Mouse (Mus musculus) MEL-GATA-1-ER (cell line): Measurements from ENCODE around the gene 6030408B16Rik.
A peak's percentile ranks its signal among the peaks of the same experiment; 100 is the strongest.

ENCODE experiments used
- DNase-seq: peaks from one replicate; pipeline ENCODE4 v3.0.0-alpha.2; 2012; ENCODE audit warnings: low read depth; ENCODE audit errors: extremely low read depth

6030408B16Rik gene

DNA sequence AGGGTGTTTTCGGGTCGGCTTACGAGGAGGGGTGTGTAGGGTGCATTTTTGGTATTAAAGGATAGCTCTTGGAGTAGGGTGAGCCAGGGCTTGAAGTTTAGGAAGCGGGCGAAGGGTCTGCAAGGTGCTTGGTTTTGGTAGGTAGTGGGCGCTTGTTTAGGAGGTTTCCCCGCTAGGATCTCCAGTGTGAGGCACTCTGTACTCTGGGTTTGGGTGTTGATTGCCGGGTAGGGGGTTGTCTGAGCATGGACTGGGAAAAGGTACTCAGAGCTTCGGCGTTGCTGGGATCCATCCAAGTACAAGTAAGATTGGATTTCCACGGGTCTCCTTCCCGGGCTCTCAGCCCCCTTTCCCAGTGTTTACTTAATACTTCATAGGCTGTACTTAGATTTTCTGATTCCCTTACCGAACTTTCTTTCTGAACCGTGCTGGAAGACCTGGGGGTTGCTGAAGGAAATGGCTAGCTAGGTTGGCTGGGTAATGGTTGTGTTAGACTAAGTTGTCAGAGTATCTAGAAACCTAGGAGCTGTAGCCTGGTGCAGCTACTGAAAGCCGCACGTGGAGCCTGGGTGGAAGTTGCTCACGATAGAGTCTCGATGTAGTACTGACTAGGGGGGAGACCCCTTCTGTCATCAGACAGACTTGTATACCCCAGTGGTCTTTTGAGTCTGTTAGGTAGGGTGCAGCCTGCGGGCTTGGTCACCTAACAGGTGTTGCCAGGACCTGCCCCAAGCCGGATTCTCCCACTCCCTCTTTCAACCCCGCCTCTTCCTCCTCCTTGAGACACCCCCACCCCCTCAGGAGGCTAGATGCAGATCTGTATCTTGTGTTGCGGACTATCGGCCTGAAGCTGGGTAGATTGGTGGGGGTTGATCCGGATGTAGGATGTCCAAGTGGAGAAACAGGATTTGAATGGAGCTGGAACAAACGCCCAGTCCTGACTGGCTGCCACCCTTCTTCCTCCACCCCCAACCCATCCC, 25.7 kb upstream of the 6030408B16Rik start:
- DNase-seq = no peak

GRCm38 (mm10) chr15:101270101-101270820, 22.8 kb upstream of the 6030408B16Rik start:
- no peak for DNase-seq

GRCm38 (mm10) chr15:101271107-101271506, 21.9 kb upstream of the 6030408B16Rik start:
- DNase-seq = no peak

- DNase-seq = no peak
Observed at GRCm38 (mm10) chr15:101271513-101271912, 21.5 kb upstream of the 6030408B16Rik start.

- no peak for DNase-seq
Observed at GRCm38 (mm10) chr15:101274380-101274779, 18.6 kb upstream of the 6030408B16Rik start.

GRCm38 (mm10) chr15:101277351-101277899, 15.6 kb upstream of the 6030408B16Rik start:
- no peak for DNase-seq

DNA sequence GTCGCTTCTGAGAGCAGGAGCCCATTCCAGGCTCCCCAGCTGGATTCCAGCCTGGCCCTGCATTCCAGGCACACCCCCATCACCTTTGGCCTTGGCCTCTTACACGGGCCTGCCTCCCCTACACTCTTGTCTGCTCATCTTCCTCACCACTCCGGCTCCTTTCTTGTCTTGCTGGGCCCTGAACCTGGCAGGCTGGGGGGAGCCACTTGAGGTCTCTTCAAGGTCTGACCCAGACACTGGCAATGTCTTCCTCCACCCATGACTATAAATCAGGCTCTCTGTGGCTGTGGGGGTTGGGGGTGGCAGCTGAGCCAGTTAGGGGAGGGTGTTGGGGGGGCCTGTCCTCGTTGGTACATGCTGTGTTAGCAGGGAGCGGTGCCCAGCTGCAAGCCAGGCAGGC, 14.4 kb upstream of the 6030408B16Rik start:
- no peak for DNase-seq

- DNase-seq = no peak
Observed at GRCm38 (mm10) chr15:101279430-101279999, 13.5 kb upstream of the 6030408B16Rik start.

GRCm38 (mm10) chr15:101282471-101282870, 10.5 kb upstream of the 6030408B16Rik start:
- no peak for DNase-seq

- peak; percentile 68 for DNase-seq
Observed at GRCm38 (mm10) chr15:101283183-101283910, 9.7 kb upstream of the 6030408B16Rik start.

DNA sequence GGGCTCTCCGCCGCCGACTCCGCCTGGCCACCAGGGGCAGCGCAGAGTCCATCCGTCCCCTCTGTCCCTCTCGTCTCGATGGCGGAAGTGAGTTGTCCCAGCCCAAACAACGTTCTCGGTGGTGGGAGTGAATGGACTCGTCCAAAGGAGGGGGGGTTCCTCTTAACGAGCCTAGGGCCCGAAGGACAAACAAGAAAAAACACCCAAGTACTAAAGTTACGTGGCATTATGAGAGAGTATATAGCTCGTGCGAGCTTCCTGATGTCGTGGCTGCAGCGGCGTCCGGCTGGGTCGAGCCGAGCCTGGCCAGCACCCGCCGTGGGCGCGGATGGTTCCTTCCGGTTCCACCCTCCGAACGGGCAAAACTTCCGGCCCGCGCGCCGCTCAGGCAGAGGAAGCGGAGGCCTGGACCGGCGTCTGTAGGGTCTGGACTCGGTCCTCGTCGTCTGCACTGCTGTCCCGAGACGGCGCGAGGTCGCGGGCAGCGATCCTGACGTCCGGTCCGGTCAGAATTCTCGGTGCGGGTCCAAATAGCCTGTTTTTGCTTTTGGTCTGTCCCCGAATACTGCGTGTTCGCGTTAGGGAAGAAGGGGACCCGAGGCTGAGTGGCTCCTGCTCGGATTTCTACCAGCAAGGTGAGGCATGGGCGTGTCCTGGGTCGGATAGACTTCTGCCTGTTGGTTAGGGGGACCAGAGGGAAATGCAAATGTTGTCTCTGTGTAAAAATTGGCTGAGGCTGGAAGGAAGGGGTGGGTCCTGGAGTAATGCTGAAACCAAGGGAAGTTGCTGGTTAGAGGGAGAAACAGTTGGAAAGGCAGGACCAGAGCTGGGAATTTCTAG, 8.9 kb upstream of the 6030408B16Rik start, which contains the start of gene Atg101:
Gene Atg101, plus strand, starts transcription at position 362 of the 840 bp plus-strand sequence.
- peak; percentile 87 for DNase-seq

DNA sequence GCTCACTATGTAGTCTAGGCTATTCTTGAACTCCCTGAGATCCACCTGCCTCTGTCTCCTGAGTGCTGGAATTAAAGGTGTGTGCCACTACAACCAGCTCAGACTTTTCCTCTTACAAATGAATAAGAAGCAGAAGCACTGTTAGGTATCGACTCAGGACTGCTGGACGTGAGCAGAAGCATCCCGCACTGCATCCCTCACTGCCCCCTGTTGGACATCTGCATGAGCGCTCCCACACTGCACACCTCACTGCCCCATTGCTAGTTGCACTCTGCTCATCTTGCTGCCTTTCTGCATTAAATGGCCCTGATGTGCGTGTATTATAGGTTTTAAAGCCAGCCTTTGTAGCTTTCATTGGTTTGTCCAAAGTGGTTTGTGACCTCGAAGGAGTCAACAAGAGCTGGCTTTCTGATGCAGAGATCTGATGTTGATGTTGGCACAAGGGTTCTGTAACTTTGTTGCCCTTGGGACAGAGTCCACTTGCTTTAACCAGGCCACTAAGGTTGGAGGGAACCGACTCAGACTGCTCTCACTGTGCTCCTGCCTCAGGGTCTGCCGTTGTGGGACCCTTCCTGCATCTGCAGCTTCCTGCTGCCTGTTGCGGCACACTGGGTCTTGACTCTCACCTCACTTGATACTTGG, 6.8 kb upstream of the 6030408B16Rik start:
- DNase-seq = no peak

GRCm38 (mm10) chr15:101287361-101287760, 5.7 kb upstream of the 6030408B16Rik start:
- no peak for DNase-seq

- DNase-seq = no peak
Observed at GRCm38 (mm10) chr15:101290354-101290753, 2.7 kb upstream of the 6030408B16Rik start.

GRCm38 (mm10) chr15:101292012-101292411, 1.0 kb upstream of the 6030408B16Rik start:
- no peak for DNase-seq

GRCm38 (mm10) chr15:101294028-101294894, 1.2 kb downstream of the 6030408B16Rik start:
- DNase-seq = no peak

- DNase-seq = no peak
Observed at GRCm38 (mm10) chr15:101295106-101295505, 2.1 kb downstream of the 6030408B16Rik start.

- DNase-seq = no peak
Observed at GRCm38 (mm10) chr15:101295616-101296015, 2.6 kb downstream of the 6030408B16Rik start.
